Mouse (Mus musculus): ENCODE data around the gene Arpc5.

DNA sequence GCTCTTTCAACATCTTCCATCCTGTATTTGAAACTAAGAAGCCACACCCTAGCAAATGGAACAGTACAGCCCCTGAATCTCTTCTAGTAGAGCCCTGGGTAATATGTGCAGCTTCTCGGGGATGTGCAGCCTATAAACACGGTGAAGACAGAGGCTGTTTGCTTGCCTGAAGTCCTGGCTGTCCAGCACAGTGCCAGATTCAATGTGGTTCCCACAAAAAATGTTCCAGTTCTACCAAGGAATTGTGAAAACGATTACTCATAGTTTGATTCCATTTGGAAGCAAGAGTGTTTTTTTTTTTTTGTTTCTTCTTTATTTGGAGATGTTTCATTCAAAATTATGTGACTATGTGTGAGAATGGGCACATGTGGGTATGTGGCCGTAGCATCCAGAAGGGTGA lies 55.4 kb downstream of the Arpc5 start:
- TF ChIP-seq CTCF (IDR thresholded peaks at IDR 0.05; ENCODE audit: low read depth, low read length) = no peak
- TF ChIP-seq GATA1 (IDR thresholded peaks at IDR 0.05; ENCODE audit: borderline replicate concordance, low read length) = no peak
- no peak for TF ChIP-seq GATA2 (IDR thresholded peaks at IDR 0.05; ENCODE audit: borderline replicate concordance, low read depth, low read length)
- TF ChIP-seq TAL1 (conservative IDR thresholded peaks at IDR 0.05; ENCODE audit: low read depth, low read length) = no peak
- no peak for TF ChIP-seq POLR2AphosphoS5 (IDR thresholded peaks at IDR 0.05; ENCODE audit: insufficient replicate concordance, low read depth, low read length)
